ENCODE assay signal across 8 mouse cellular contexts in the genomic region with DNA sequence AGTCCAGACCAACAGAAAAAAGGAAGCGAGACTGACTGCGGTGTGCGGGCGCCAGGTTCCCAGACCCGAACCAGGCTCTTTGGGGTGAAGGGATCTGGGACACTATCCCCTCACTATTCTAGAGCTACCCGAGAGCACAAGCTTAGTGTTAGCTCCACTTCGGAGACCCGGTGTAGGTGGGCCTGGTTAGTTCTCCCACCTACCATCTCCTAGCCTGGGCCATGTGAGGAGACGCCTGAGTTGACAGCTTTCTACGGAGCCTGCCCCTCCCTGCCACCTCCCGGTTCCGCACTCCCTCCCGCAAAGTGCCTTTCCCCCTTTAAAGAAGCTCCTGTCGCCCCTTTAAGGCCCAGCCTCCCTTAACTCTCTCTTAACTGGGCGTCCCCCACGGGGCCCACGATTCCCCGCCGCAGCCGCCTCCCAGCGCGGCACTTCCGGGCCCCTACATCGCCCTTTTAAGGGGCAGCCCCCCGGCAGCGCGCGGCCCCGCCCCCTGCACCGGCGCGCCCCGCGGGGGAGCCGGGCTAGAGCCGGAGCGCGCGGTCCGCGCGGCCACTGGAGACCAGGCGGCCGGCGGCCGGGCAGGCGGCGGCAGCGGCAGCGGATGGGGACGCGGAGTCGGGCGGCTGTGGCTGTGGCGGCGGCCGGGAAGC. TPM values are rescaled to one million over a fixed set of nuclear protein-coding genes. Genes with fewer than 3 reads are reported as not detected.
DNase-seq lines count a peak whose midpoint lies in the region; ATAC-seq lines count a peak whose summit lies in the region.

A gene (plus strand): TSS at position 527 of the 653 bp plus-strand sequence.

- peak within 1 kb of the TSS; percentile 91 for H3K4me3 ChIP-seq in erythroblast, embryonic 14.5 days (replicated peaks)
- H3K4me3 ChIP-seq in heart, embryonic 12.5 days = peak within 1 kb of the TSS; percentile 94
- peak within 1 kb of the TSS; percentile 77 for H3K4me3 ChIP-seq in kidney, embryonic 16.5 days (ENCODE audit: low read length)
- peak within 1 kb of the TSS; percentile 94 for H3K4me3 ChIP-seq in liver, embryonic 12.5 days
- H3K4me3 ChIP-seq in stomach, embryonic 14.5 days (ENCODE audit: low read depth, low read length) = peak within 1 kb of the TSS; percentile 69

- H3K36me3 ChIP-seq in erythroblast, embryonic 14.5 days (ENCODE audit: control insufficient read depth) = peaks cover 32% of the 10 kb centered on the region
- H3K36me3 ChIP-seq in heart, embryonic 12.5 days = peaks cover 15% of the 10 kb centered on the region; the same call in 1 of the 2 replicates
- no peaks in the 10 kb centered on the region for H3K36me3 ChIP-seq in kidney, embryonic 16.5 days (ENCODE audit: insufficient read depth, low read length)
- H3K36me3 ChIP-seq in liver, embryonic 12.5 days = peaks cover 23% of the 10 kb centered on the region
- no peaks in the 10 kb centered on the region for H3K36me3 ChIP-seq in stomach, embryonic 14.5 days (ENCODE audit: control insufficient read depth, insufficient read depth, low read length)

- DNase-seq in CD4-positive, CD25-positive, alpha-beta regulatory T cell, adult 2 months (ENCODE audit: low read depth, low spot score) = peak; percentile 89
- peak; percentile 83 for DNase-seq in brain, embryonic 18.5 days (ENCODE audit: low read depth, low spot score)
- peak; percentile 66 to 81 for DNase-seq in natural killer cell, adult 2 months (ENCODE audit: low spot score in 2 of 2)

- peak within 1 kb of the TSS; percentile 76 for H3K27ac ChIP-seq in heart, embryonic 12.5 days (ENCODE audit: poor library complexity, severe bottlenecking)
- no peak within 1 kb of the TSS for H3K27ac ChIP-seq in kidney, embryonic 16.5 days (ENCODE audit: low read length)
- H3K27ac ChIP-seq in liver, embryonic 12.5 days = peak within 1 kb of the TSS; percentile 83
- no peak within 1 kb of the TSS for H3K27ac ChIP-seq in stomach, embryonic 14.5 days (ENCODE audit: low read length)

- H3K9me3 ChIP-seq in erythroblast, embryonic 14.5 days (ENCODE audit: control insufficient read depth, low read length) = no peaks in the 10 kb centered on the region
- no peaks in the 10 kb centered on the region for H3K9me3 ChIP-seq in heart, embryonic 12.5 days (replicated peaks)
- no peaks in the 10 kb centered on the region for H3K9me3 ChIP-seq in kidney, embryonic 16.5 days (ENCODE audit: low read length)
- no peaks in the 10 kb centered on the region for H3K9me3 ChIP-seq in liver, embryonic 12.5 days (replicated peaks)
- no peaks in the 10 kb centered on the region for H3K9me3 ChIP-seq in stomach, embryonic 14.5 days (ENCODE audit: control insufficient read depth, low read depth, low read length)

- peaks cover 63% of the 10 kb centered on the region for H3K4me1 ChIP-seq in erythroblast, embryonic 14.5 days (ENCODE audit: control insufficient read depth)
- H3K4me1 ChIP-seq in heart, embryonic 12.5 days (replicated peaks) = peaks cover 42% of the 10 kb centered on the region
- peaks cover 17% of the 10 kb centered on the region for H3K4me1 ChIP-seq in kidney, embryonic 16.5 days (ENCODE audit: insufficient read depth, low read length)
- H3K4me1 ChIP-seq in liver, embryonic 12.5 days = peaks cover 64% of the 10 kb centered on the region
- peaks cover 19% of the 10 kb centered on the region for H3K4me1 ChIP-seq in stomach, embryonic 14.5 days (ENCODE audit: control insufficient read depth, insufficient read depth, low read length)

- WGBS in heart, embryonic 12.5 days = 14% methylated on average over 57 of the region's 57 CpGs
- WGBS in kidney, embryonic 16.5 days = under 1% methylated on average over 49 of the region's 57 CpGs
- WGBS in liver, embryonic 12.5 days (ENCODE audit: insufficient replicate concordance) = 1% methylated on average over 53 of the region's 57 CpGs
- under 1% methylated on average over 51 of the region's 57 CpGs for WGBS in stomach, embryonic 14.5 days

- peaks cover 19% of the 10 kb centered on the region for H3K27me3 ChIP-seq in erythroblast, embryonic 14.5 days (ENCODE audit: control insufficient read depth)
- peaks cover 14% of the 10 kb centered on the region for H3K27me3 ChIP-seq in heart, embryonic 12.5 days (replicated peaks)
- H3K27me3 ChIP-seq in kidney, embryonic 16.5 days (ENCODE audit: insufficient read depth, low read length) = peaks cover 17% of the 10 kb centered on the region
- peaks cover 29% of the 10 kb centered on the region for H3K27me3 ChIP-seq in liver, embryonic 12.5 days (replicated peaks)
- no peaks in the 10 kb centered on the region for H3K27me3 ChIP-seq in stomach, embryonic 14.5 days (ENCODE audit: control insufficient read depth, insufficient read depth, low read length)

- peak within 1 kb of the TSS; percentile 86 for H3K4me2 ChIP-seq in heart, embryonic 12.5 days
- H3K4me2 ChIP-seq in kidney, embryonic 16.5 days (replicated peaks; ENCODE audit: low read depth, low read length) = peak within 1 kb of the TSS; percentile 94
- H3K4me2 ChIP-seq in liver, embryonic 12.5 days = peak within 1 kb of the TSS; percentile 100
- peak within 1 kb of the TSS; percentile 89 for H3K4me2 ChIP-seq in stomach, embryonic 14.5 days (replicated peaks; ENCODE audit: low read depth, low read length)

- H3K9ac ChIP-seq in heart, embryonic 12.5 days = peak within 1 kb of the TSS; percentile 96
- H3K9ac ChIP-seq in kidney, embryonic 16.5 days (replicated peaks; ENCODE audit: low read length) = peak within 1 kb of the TSS; percentile 77
- peak within 1 kb of the TSS; percentile 96 for H3K9ac ChIP-seq in liver, embryonic 12.5 days
- peak within 1 kb of the TSS; percentile 88 for H3K9ac ChIP-seq in stomach, embryonic 14.5 days (replicated peaks; ENCODE audit: low read depth, low read length)

- peak; percentile 93 for ATAC-seq in heart, embryonic 12.5 days (ENCODE audit: insufficient number of reproducible peaks, low FRiP score)
- peak; percentile 96 for ATAC-seq in kidney, embryonic 16.5 days (ENCODE audit: low FRiP score, low TSS enrichment)
- ATAC-seq in liver, embryonic 12.5 days = peak; percentile 90
- ATAC-seq in stomach, embryonic 14.5 days (ENCODE audit: insufficient number of reproducible peaks, insufficient read depth, low FRiP score, low read depth) = peak; percentile 85

RNA-seq across cellular contexts. Expression of the gene that starts here (rescaled TPM):
- 2.5 and 3.0 TPM in 2 replicates for polyA plus RNA-seq in erythroblast, embryonic 14.5 days (2012)
- 33.8 and 37.3 TPM in 2 replicates for polyA plus RNA-seq in heart, embryonic 12.5 days (2016; fragmentation: Nextera tagmentation; extraction: Ambion mirVana)
- 15.2 and 16.3 TPM in 2 replicates for polyA plus RNA-seq in kidney, embryonic 16.5 days (2015; fragmentation: Nextera tagmentation; extraction: Ambion mirVana)
- polyA plus RNA-seq in liver, embryonic 12.5 days (2016; fragmentation: Nextera tagmentation; extraction: Ambion mirVana) = 23.1 TPM in 2 replicates
- 33.0 and 33.5 TPM in 2 replicates for polyA plus RNA-seq in stomach, embryonic 14.5 days (2014; fragmentation: Nextera tagmentation; extraction: Ambion mirVana)

Comparison
In these comparisons a context has a peak if more than half of its experiments do, and no peak if none do; other contexts are left out.
1. H3K27ac ChIP-seq: peak in heart, embryonic 12.5 days (single experiment) and liver, embryonic 12.5 days (single experiment); none in kidney, embryonic 16.5 days (single experiment) and stomach, embryonic 14.5 days (single experiment).
2. Peak in every context shown above with its lines, with median percentiles within 50 percentile points of each other: DNase-seq, H3K4me3 ChIP-seq, ATAC-seq, H3K4me2 ChIP-seq and H3K9ac ChIP-seq.